Mouse (Mus musculus) CH12.LX (cell line): ENCODE measurements around the gene Spag6l. TPM values are rescaled to one million over a fixed set of nuclear protein-coding genes. Genes with fewer than 3 reads are reported as not detected.
A peak's percentile ranks its signal among the peaks of the same experiment; 100 is the strongest.
"Not testable (repeated sequence)": the region's sequence is repeated elsewhere in the genome, so short reads cannot be mapped to it uniquely, and the experiment has no call there.

ENCODE experiments used
- DNase-seq: peaks from one replicate; pipeline ENCODE4 v3.0.0-alpha.2; 2013; ENCODE audit errors: extremely low read depth
- H3K27ac ChIP-seq: 2 replicates; pipeline ENCODE4 v1.5.1; 2012; ENCODE audit warnings: low read depth, mild to moderate bottlenecking, control low read depth, moderate library complexity; ENCODE audit not compliant: insufficient read depth
- H3K27me3 ChIP-seq: replicated peaks from 2 replicates; pipeline ENCODE3; 2012; ENCODE audit warnings: inconsistent platforms
- H3K36me3 ChIP-seq, 2 experiments: replicated peaks in 1 of 2; 2 replicates each; pipeline versions ENCODE3 to v1.6.1; 2012; ENCODE audit warnings: inconsistent platforms in 1 of 2, low read length in 1 of 2, mild to moderate bottlenecking in 1 of 2, mixed read lengths in 1 of 2, moderate library complexity in 1 of 2; ENCODE audit not compliant: control insufficient read depth in 1 of 2, insufficient read depth in 1 of 2
- H3K4me1 ChIP-seq, 2 experiments: 2 replicates each; pipeline ENCODE4 v1.6.1; 2012; ENCODE audit warnings: inconsistent platforms in 1 of 2, moderate library complexity in 1 of 2; ENCODE audit not compliant: insufficient read depth in 2 of 2, control insufficient read depth in 1 of 2
- H3K4me2 ChIP-seq: 2 replicates; pipeline ENCODE4 v1.6.1; 2012; ENCODE audit warnings: low read depth, mild to moderate bottlenecking, control low read depth; ENCODE audit not compliant: poor library complexity, insufficient read depth, severe bottlenecking
- H3K4me3 ChIP-seq, 3 experiments: fragments of 150-350 bp in 1 of 3; sonication (generic) in 1 of 3; replicated peaks in 1 of 3; 2 replicates each; pipeline versions ENCODE3 to v1.5.1; 2011 to 2012; ENCODE audit warnings: low read depth in 2 of 3, low read length in 2 of 3, mild to moderate bottlenecking in 2 of 3, moderate library complexity in 2 of 3, control low read depth in 1 of 3, improper control_type of control experiment in 1 of 3, inconsistent platforms in 1 of 3, mixed read lengths in 1 of 3; ENCODE audit not compliant: poor library complexity in 1 of 3
- H3K79me2 ChIP-seq: replicated peaks from 2 replicates; pipeline ENCODE4 v1.6.1; 2012; ENCODE audit warnings: mild to moderate bottlenecking, moderate library complexity; ENCODE audit not compliant: control insufficient read depth, poor library complexity, insufficient read depth, severe bottlenecking; ENCODE audit errors: extremely low read depth
- H3K9ac ChIP-seq: 2 replicates; pipeline ENCODE4 v1.6.1; 2012; ENCODE audit warnings: low read depth, mild to moderate bottlenecking, control low read depth, moderate library complexity; ENCODE audit not compliant: insufficient read depth
- H3K9me3 ChIP-seq: replicated peaks from 2 replicates; pipeline ENCODE3; 2012; ENCODE audit warnings: low read length, inconsistent platforms, mixed read lengths
- CTCF ChIP-seq, 2 experiments: IDR thresholded peaks in 1 of 2; conservative IDR thresholded peaks in 1 of 2; 2 replicates each; pipeline ENCODE4 v1.5.1; 2011 to 2012; ENCODE audit warnings: low read depth in 2 of 2, low read length in 2 of 2, improper control_type of control experiment in 1 of 2, inconsistent platforms in 1 of 2, mild to moderate bottlenecking in 1 of 2, moderate library complexity in 1 of 2
- EP300 ChIP-seq: IDR thresholded peaks from 2 replicates; pipeline ENCODE4 v1.6.1; 2011; ENCODE audit warnings: low read length, improper control_type of control experiment
- ETS1 ChIP-seq: conservative IDR thresholded peaks from 2 replicates; pipeline ENCODE4 v1.6.1; 2012; ENCODE audit warnings: low read depth, mild to moderate bottlenecking, inconsistent platforms, low read length, improper control_type of control experiment, moderate library complexity
- JUND ChIP-seq: conservative IDR thresholded peaks from 2 replicates; pipeline ENCODE4 v1.6.1; 2011; ENCODE audit warnings: low read depth, low read length, improper control_type of control experiment
- MXI1 ChIP-seq: IDR thresholded peaks from 2 replicates; pipeline ENCODE4 v1.6.1; 2011; ENCODE audit warnings: mild to moderate bottlenecking, low read depth, low read length, improper control_type of control experiment
- TCF12 ChIP-seq: IDR thresholded peaks from 2 replicates; pipeline ENCODE4 v1.6.1; 2014; ENCODE audit warnings: low read depth, mild to moderate bottlenecking, inconsistent platforms, low read length, improper control_type of control experiment
- USF2 ChIP-seq: conservative IDR thresholded peaks from 2 replicates; pipeline ENCODE4 v1.6.1; 2011; ENCODE audit warnings: low read depth, low read length, improper control_type of control experiment
- dilution Hi-C: fragments of 300-500 bp; cut with MboI; formaldehyde crosslinking; loops from 2 replicates; pipeline ENCODE4 v1.14.3; 2020; ENCODE audit warnings: low sequenced_read_pairs; ENCODE audit not compliant: extremely low pct_unique_long_range_greater_than_20kb, extremely low pct_ligation_motif_present
- in situ Hi-C: fragments of 300-500 bp; cut with MboI; formaldehyde crosslinking; loops from 3 replicates; pipeline ENCODE4 v1.14.3; 2019; ENCODE audit warnings: low sequenced_read_pairs, low pct_ligation_motif_present, low pct_unique_long_range_greater_than_20kb, mixed read lengths
- polyA plus RNA-seq: library from polyadenylated mRNA; unstranded; fragments of >175 nt; gene quantifications from 2 replicates; pipeline ENCODE4 v1.2.1, GENCODE M21; 2012; ENCODE audit warnings: low read depth; ENCODE audit not compliant: insufficient read length
- total RNA-seq, 2 experiments: library from RNA; depleted of rRNA; stranded (reverse); fragments of 300-350 nt in 1 of 2; fragments of >200 nt in 1 of 2; gene quantifications; 2 replicates each; pipeline ENCODE4 v1.2.3; 2012 to 2014

The Spag6l gene
- total and polyA plus RNA-seq, 3 experiments, result not detected

DNA sequence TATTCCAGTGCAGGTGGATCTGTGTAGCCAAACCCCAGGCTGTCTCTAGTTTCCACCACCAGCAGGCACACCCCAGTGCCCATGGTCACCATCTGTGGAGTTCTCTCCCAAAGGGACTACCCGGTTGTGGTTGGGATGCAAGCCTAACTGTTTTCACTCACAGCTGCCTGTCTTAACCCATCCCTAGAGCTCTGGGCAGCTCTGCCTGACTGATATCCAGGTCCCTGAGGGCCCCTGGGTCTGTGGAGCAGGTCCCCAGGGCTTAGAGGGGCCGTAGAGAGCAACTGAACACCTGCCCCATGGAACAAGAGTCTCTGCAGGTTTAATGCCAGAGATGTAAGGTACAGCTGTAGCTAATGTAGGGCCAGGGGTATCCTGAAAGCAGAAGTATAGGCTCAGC lies 34.7 kb upstream of the Spag6l start, which contains the start of gene Igll1:
Gene Igll1 (minus strand): TSS at position 8 of the 400 bp plus-strand sequence.
- Histone ChIP-seq H3K4me2 (no peak within 1 kb of the TSS), H3K9ac (no peak within 1 kb of the TSS), H3K4me3 (no peak within 1 kb of the TSS), H3K36me3 (no peaks in the 10 kb centered on the region), H3K9me3 (no peaks in the 10 kb centered on the region), H3K79me2 (no peaks in the 10 kb centered on the region), H3K27me3 (peaks cover 25% of the 10 kb centered on the region), H3K27ac (no peak within 1 kb of the TSS), H3K4me1 (peaks cover 0 to 33% of the 10 kb centered on the region in 2 experiments; a peak in 2 of 4 replicates)
- TF ChIP-seq MXI1 (no peak), EP300 (peak; percentile 12; the same call in 1 of the 2 replicates)
- no peak for DNase-seq
- dilution Hi-C loops (no loop called here), in situ Hi-C loops (loop anchor here (5.0 kb wide), 1 partner anchor 33 kb away; the partner anchor contains the start of gene Ppm1f)

DNA sequence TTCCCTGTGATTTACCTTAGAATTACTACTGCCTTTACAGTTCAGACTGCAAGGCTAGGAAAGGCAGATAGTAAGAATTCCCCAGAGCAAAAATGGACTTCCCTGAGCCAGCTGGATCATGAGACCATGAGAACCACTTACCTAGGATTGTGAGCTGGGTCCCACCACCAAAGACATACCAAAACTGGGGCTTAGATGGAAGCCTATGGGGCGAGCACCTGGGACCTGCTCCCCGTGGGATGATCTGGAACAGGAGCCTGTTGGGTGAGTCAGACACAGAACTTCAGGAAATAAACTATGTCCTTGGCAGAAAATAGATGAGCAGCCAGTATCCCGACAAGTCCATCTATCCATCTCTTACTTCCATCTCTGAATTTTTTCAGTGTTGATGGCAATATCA lies 33.0 kb upstream of the Spag6l start:
- no peaks in the 10 kb centered on the region for H3K9me3 ChIP-seq
- in situ Hi-C loops (loop anchor here (5.0 kb wide), 1 partner anchor 35 kb away; the partner anchor contains the start of gene Ppm1f), dilution Hi-C loops (no loop called here)
- H3K9ac ChIP-seq, result no peak overlapping the region
- peaks cover 27% of the 10 kb centered on the region for H3K27me3 ChIP-seq
- no peak overlapping the region for H3K4me2 ChIP-seq
- no peak overlapping the region for H3K27ac ChIP-seq
- no peaks in the 10 kb centered on the region for H3K36me3 ChIP-seq
- no peak overlapping the region for H3K4me3 ChIP-seq
- peaks cover 0 to 30% of the 10 kb centered on the region in 2 experiments; a peak in 2 of 4 replicates for H3K4me1 ChIP-seq
- H3K79me2 ChIP-seq, result no peaks in the 10 kb centered on the region
- TF ChIP-seq CTCF (conservative IDR thresholded peaks at IDR 0.05 in 1 of 2, IDR thresholded peaks at IDR 0.05 in 1 of 2; ENCODE audit: low read depth in 2 of 2, low read length in 2 of 2) (no peak), JUND (no peak), ETS1 (no peak)
- no peak for DNase-seq

DNA sequence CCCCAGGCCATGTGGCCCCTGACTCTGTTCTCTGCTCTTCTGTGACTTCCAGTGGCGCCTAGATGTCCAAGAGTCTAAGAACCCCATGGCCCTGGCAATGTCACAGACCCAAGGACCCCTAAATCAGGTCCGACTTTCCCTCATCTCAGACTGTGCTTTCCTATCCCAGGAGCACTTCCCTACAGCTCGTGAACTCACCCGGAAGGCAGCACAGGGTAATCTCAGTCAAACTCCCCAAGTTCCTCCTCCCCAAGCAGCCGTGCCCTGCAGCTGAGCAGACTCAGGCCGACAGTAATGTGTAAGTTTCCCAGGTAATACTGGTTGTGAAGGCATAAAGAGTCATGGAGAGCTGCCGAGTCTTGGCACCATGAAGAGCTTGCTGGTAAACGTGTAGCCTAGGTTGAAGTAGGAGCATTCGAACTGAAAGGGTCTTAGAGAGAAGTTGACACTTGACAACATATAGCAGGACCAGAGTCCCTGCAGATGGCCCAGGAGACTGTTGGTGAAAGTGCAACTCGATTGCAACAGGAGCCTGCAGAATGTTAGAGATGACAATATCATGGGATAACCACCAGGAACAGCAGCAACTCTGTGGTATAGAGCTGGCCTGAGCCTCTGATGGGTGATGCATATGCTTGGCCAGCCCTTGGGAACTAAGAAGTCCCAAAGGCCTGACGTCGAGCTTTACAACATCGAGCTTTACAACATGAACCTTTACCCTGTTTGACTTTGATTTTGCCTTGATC lies 27.6 kb upstream of the Spag6l start:
- Histone ChIP-seq H3K4me2 (no peak overlapping the region), H3K36me3 (no peaks in the 10 kb centered on the region), H3K4me3 (no peak overlapping the region), H3K27ac (no peak overlapping the region), H3K9ac (no peak overlapping the region), H3K27me3 (peaks cover 18% of the 10 kb centered on the region), H3K4me1 (no peaks in the 10 kb centered on the region), H3K79me2 (no peaks in the 10 kb centered on the region), H3K9me3 (no peaks in the 10 kb centered on the region)
- dilution Hi-C loops, result no loop called here
- no peak for DNase-seq
- no peak for TF ChIP-seq TCF12
- TF ChIP-seq USF2, result no peak
- in situ Hi-C loops, result no loop called here

DNA sequence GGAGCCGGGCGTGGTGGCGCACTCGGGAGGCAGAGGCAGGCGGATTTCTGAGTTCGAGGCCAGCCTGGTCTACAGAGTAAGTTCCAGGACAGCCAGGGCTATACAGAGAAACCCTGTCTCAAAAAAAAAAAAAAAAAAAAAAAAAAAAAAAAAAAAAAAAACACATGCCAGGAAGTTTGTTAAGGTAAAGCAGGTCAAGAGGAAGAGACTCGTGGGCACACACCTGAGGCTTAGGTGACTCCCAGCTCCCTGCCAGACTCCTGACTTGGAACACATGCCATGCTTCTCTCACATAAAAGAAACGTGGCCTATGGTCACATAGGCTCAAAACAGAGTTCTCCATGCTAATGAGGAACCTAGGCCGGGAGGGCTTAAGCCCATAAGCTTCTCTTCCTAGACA lies 26.8 kb upstream of the Spag6l start:
- DNase-seq, H3K36me3 ChIP-seq, H3K79me2 ChIP-seq, in situ Hi-C loops, H3K27ac ChIP-seq, H3K4me1 ChIP-seq, H3K4me3 ChIP-seq, H3K9me3 ChIP-seq, H3K4me2 ChIP-seq, H3K9ac ChIP-seq, dilution Hi-C loops: not testable (repeated sequence)
- H3K27me3 ChIP-seq, result peaks cover 15% of the 10 kb centered on the region
